Mouse (Mus musculus): ENCODE data around the gene Trpm8.

GRCm38 (mm10) chr1:88272851-88273250 is 4.6 kb upstream of the Trpm8 start:
- no peak for TF ChIP-seq ZC3H11A (IDR thresholded peaks at IDR 0.05; ENCODE audit: low read depth, low read length)
- no peak for TF ChIP-seq CTCF (conservative IDR thresholded peaks at IDR 0.05 in 1 of 2, IDR thresholded peaks at IDR 0.05 in 1 of 2; ENCODE audit: low read depth in 2 of 2, low read length in 2 of 2)
- TF ChIP-seq MXI1 (IDR thresholded peaks at IDR 0.05; ENCODE audit: low read depth, low read length), result no peak
- no peak for TF ChIP-seq JUND (conservative IDR thresholded peaks at IDR 0.05; ENCODE audit: low read depth, low read length)
